In the genomic region with DNA sequence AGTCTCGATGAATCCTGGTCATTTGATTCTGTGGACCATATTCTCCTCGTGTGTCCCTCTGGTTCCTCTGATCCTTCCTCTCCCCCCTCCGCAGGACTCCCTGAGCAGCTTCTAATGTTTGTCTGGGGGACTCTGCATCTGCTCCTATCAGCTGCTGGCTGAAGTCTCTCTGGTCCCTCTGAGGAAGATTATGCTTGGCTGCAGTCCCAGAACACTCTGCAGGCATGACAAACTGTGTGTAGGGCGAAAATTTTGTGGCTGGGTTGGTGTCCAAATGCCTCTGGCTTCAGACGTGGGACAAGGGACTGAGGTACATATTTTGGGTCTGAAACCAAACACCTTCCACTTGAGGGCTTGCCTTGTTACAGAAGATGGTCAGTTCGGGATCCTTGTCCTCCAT, we compare ENCODE assay signal across 8 mouse cellular contexts. TPM values are rescaled to one million over a fixed set of nuclear protein-coding genes. Genes with fewer than 3 reads are reported as not detected.
DNase-seq lines count a peak whose midpoint lies in the region; ATAC-seq and TF ChIP-seq lines count a peak whose summit lies in the region.

No protein-coding gene starts in this region.

- peak; percentile 77 to 86 for TF ChIP-seq EP300 in MEL (IDR thresholded peaks at IDR 0.05; ENCODE audit: low read depth in 1 of 2, low read length in 2 of 2)
- no peak for TF ChIP-seq EP300 in lung, postnatal 0 days (IDR thresholded peaks at IDR 0.05)
- no peak for TF ChIP-seq EP300 in stomach, postnatal 0 days (optimal IDR thresholded peaks at IDR 0.05)

- TF ChIP-seq RAD21 in MEL (IDR thresholded peaks at IDR 0.05; ENCODE audit: low read depth, low read length) = no peak

- no peak for TF ChIP-seq POLR2A in MEL (IDR thresholded peaks at IDR 0.05; ENCODE audit: control insufficient read depth in 1 of 2, insufficient read depth in 1 of 2, low read depth in 1 of 2, low read length in 2 of 2, poor library complexity in 1 of 2)

- DNase-seq in cerebellum, postnatal 14 days = peak; percentile 49 to 53
- DNase-seq in cerebellum, adult 8-10 months = no peak
- peak; percentile 89 for DNase-seq in MEL (ENCODE audit: low read depth, low spot score)
- DNase-seq in gastrocnemius, adult 8-10 months (ENCODE audit: low spot score in 2 of 2) = peak; percentile 32 to 45
- peak; percentile 64 for DNase-seq in lung, postnatal 0 days (ENCODE audit: low spot score)
- no peak for DNase-seq in stomach, postnatal 0 days (ENCODE audit: low spot score)

- peaks cover 0 to 14% of the 10 kb centered on the region in 2 experiments; a peak in 2 of 4 replicates for H3K36me3 ChIP-seq in MEL (ENCODE audit: control insufficient read depth in 1 of 2, insufficient read depth in 2 of 2, low read length in 2 of 2)
- H3K36me3 ChIP-seq in intestine, embryonic 15.5 days = no peaks in the 10 kb centered on the region
- no peaks in the 10 kb centered on the region for H3K36me3 ChIP-seq in lung, postnatal 0 days (ENCODE audit: insufficient read depth, low read length)
- H3K36me3 ChIP-seq in stomach, postnatal 0 days (ENCODE audit: control insufficient read depth, insufficient read depth, low read length) = no peaks in the 10 kb centered on the region

- no peak overlapping the region for H3K9ac ChIP-seq in MEL (ENCODE audit: control insufficient read depth, low read depth, low read length, poor library complexity, severe bottlenecking)
- no peak overlapping the region for H3K9ac ChIP-seq in intestine, embryonic 15.5 days
- no peak overlapping the region for H3K9ac ChIP-seq in lung, postnatal 0 days (replicated peaks; ENCODE audit: low read depth)
- H3K9ac ChIP-seq in stomach, postnatal 0 days (ENCODE audit: low read length) = peak overlapping the region; percentile 18; the same call in 1 of the 2 replicates

- ATAC-seq in intestine, embryonic 15.5 days = peak; percentile 60
- peak; percentile 49 for ATAC-seq in lung, postnatal 0 days
- ATAC-seq in stomach, postnatal 0 days (ENCODE audit: low FRiP score, low TSS enrichment) = no peak; the same call in 1 of the 2 replicates
- no peak for ATAC-seq in cerebellum, adult (ENCODE audit: insufficient number of reproducible peaks, low FRiP score, low TSS enrichment)

- H3K27me3 ChIP-seq in MEL (ENCODE audit: control insufficient read depth in 1 of 2, insufficient read depth in 2 of 2, low read length in 2 of 2) = no peaks in the 10 kb centered on the region
- no peaks in the 10 kb centered on the region for H3K27me3 ChIP-seq in intestine, embryonic 15.5 days (replicated peaks)
- H3K27me3 ChIP-seq in lung, postnatal 0 days (replicated peaks; ENCODE audit: insufficient read depth, low read length) = no peaks in the 10 kb centered on the region
- no peaks in the 10 kb centered on the region for H3K27me3 ChIP-seq in stomach, postnatal 0 days (ENCODE audit: control insufficient read depth, insufficient read depth, low read length)

- 36% methylated on average over 6 of the region's 6 CpGs for WGBS in intestine, embryonic 15.5 days
- 22% methylated on average over 6 of the region's 6 CpGs for WGBS in lung, postnatal 0 days
- 29% methylated on average over 6 of the region's 6 CpGs for WGBS in stomach, postnatal 0 days

- H3K4me1 ChIP-seq in MEL (ENCODE audit: control insufficient read depth in 1 of 2, insufficient read depth in 2 of 2, low read length in 2 of 2) = peaks cover 8 to 23% of the 10 kb centered on the region in 2 experiments; a peak in 3 of 4 replicates
- peaks cover 9% of the 10 kb centered on the region for H3K4me1 ChIP-seq in intestine, embryonic 15.5 days (replicated peaks)
- H3K4me1 ChIP-seq in lung, postnatal 0 days (ENCODE audit: insufficient read depth, low read depth, low read length) = peaks cover 4% of the 10 kb centered on the region; the same call in 1 of the 2 replicates
- H3K4me1 ChIP-seq in stomach, postnatal 0 days (replicated peaks; ENCODE audit: control insufficient read depth, insufficient read depth) = 0 out of 2 replicates have a peak, but pooled peaks cover 5% of the 10 kb centered on the region

- H3K27ac ChIP-seq in MEL (ENCODE audit: control insufficient read depth, low read depth, low read length) = no peak overlapping the region
- H3K27ac ChIP-seq in intestine, embryonic 15.5 days = 0 out of 2 replicates have a peak overlapping the region, but pooled peaks have one; percentile 7
- 0 out of 2 replicates have a peak overlapping the region, but pooled peaks have one; percentile 20 for H3K27ac ChIP-seq in lung, postnatal 0 days (ENCODE audit: low read length)
- peak overlapping the region; percentile 13; the same call in 1 of the 2 replicates for H3K27ac ChIP-seq in stomach, postnatal 0 days (replicated peaks)

- H3K4me2 ChIP-seq in intestine, embryonic 15.5 days (replicated peaks) = no peak overlapping the region
- no peak overlapping the region for H3K4me2 ChIP-seq in lung, postnatal 0 days (replicated peaks; ENCODE audit: low read depth, low read length)
- H3K4me2 ChIP-seq in stomach, postnatal 0 days (replicated peaks; ENCODE audit: low read depth) = no peak overlapping the region

- no peak for TF ChIP-seq CTCF in MEL (IDR thresholded peaks at IDR 0.05 in 2 of 3, conservative IDR thresholded peaks at IDR 0.05 in 1 of 3; ENCODE audit: control insufficient read depth in 1 of 3, insufficient read depth in 1 of 3, low read depth in 2 of 3, low read length in 3 of 3, poor library complexity in 1 of 3, severe bottlenecking in 1 of 3)
- TF ChIP-seq CTCF in lung, postnatal 0 days (IDR thresholded peaks at IDR 0.05) = no peak
- TF ChIP-seq CTCF in stomach, postnatal 0 days (IDR thresholded peaks at IDR 0.05; ENCODE audit: low read depth) = no peak

- H3K9me3 ChIP-seq in MEL (replicated peaks; ENCODE audit: insufficient read depth, low read length) = no peaks in the 10 kb centered on the region
- no peaks in the 10 kb centered on the region for H3K9me3 ChIP-seq in intestine, embryonic 15.5 days
- no peaks in the 10 kb centered on the region for H3K9me3 ChIP-seq in lung, postnatal 0 days (ENCODE audit: low read length)
- H3K9me3 ChIP-seq in stomach, postnatal 0 days (ENCODE audit: control insufficient read depth, low read length) = no peaks in the 10 kb centered on the region

- H3K4me3 ChIP-seq in MEL (ENCODE audit: control insufficient read depth in 1 of 2, insufficient read depth in 1 of 2, low read depth in 2 of 2, low read length in 2 of 2) = no peak overlapping the region
- no peak overlapping the region for H3K4me3 ChIP-seq in intestine, embryonic 15.5 days (replicated peaks)
- no peak overlapping the region for H3K4me3 ChIP-seq in lung, postnatal 0 days (ENCODE audit: low read depth, low read length)
- no peak overlapping the region for H3K4me3 ChIP-seq in stomach, postnatal 0 days (ENCODE audit: low read depth, low read length)

- no peaks in the 10 kb centered on the region for H3K79me2 ChIP-seq in MEL (ENCODE audit: control insufficient read depth, insufficient read depth, low read length, poor library complexity)

TF ChIP-seq in MEL, 35 proteins besides CTCF, POLR2A, EP300 and RAD21:
- TF ChIP-seq RCOR1 (IDR thresholded peaks at IDR 0.05; ENCODE audit: low read depth, low read length) (peak; percentile 72), ZC3H11A (IDR thresholded peaks at IDR 0.05; ENCODE audit: low read depth, low read length) (0 out of 2 replicates have a peak, but pooled peaks have one; percentile 19), ZNF384 (IDR thresholded peaks at IDR 0.05; ENCODE audit: low read depth, low read length) (no peak), NELFE (IDR thresholded peaks at IDR 0.05; ENCODE audit: low read depth, low read length) (no peak), ELF1 (IDR thresholded peaks at IDR 0.05; ENCODE audit: low read depth, low read length) (no peak), CHD2 (IDR thresholded peaks at IDR 0.05; ENCODE audit: low read length) (no peak; the same call in 1 of the 2 replicates), MAX (IDR thresholded peaks at IDR 0.05; ENCODE audit: low read length) (no peak), SIN3A (IDR thresholded peaks at IDR 0.05; ENCODE audit: low read length) (peak; percentile 65), SMC3 (IDR thresholded peaks at IDR 0.05; ENCODE audit: low read depth, low read length) (peak; percentile 18; the same call in 1 of the 2 replicates), TCF12 (IDR thresholded peaks at IDR 0.05; ENCODE audit: low read depth, low read length) (peak; percentile 77), ETS1 (IDR thresholded peaks at IDR 0.05; ENCODE audit: low read depth, low read length) (peak; percentile 86), MXI1 (IDR thresholded peaks at IDR 0.05; ENCODE audit: low read depth, low read length) (peak; percentile 66), MAFK (IDR thresholded peaks at IDR 0.05; ENCODE audit: borderline replicate concordance, low read depth, low read length) (no peak), GATA1 (IDR thresholded peaks at IDR 0.05; ENCODE audit: low read depth, low read length) (peak; percentile 76), HCFC1 (IDR thresholded peaks at IDR 0.05; ENCODE audit: low read depth, low read length) (no peak), BHLHE40 (IDR thresholded peaks at IDR 0.05; ENCODE audit: borderline replicate concordance, low read depth, low read length) (no peak), TAL1 (IDR thresholded peaks at IDR 0.05; ENCODE audit: low read length) (peak; percentile 63), NRF1 (IDR thresholded peaks at IDR 0.05; ENCODE audit: insufficient read depth, low read depth, low read length, poor library complexity, severe bottlenecking) (no peak)

RNA-seq across cellular contexts. Expression of a gene that starts 13.1 kb away (rescaled TPM):
- total RNA-seq in MEL (2012; rRNA removed) = 107 and 147 TPM in 2 replicates
- polyA plus RNA-seq in MEL (2012; ENCODE audit: insufficient read depth in 1 of 2, insufficient read length in 2 of 2, low read depth in 1 of 2, low replicate concordance in 2 of 2, missing spikeins in 1 of 2) = 1 to 10 TPM in 1 of 2 experiments, not detected in 1; 1.0 TPM
- under 1 TPM in 1 of 4 experiments, not detected in 3; 0.45 TPM for total RNA-seq in gastrocnemius, adult 8-10 months (2022)
- 4.8 and 5.1 TPM in 2 replicates for polyA plus RNA-seq in intestine, embryonic 15.5 days (2015; fragmentation: Nextera tagmentation; extraction: Ambion mirVana)
- 10.1 and 11.7 TPM in 2 replicates for polyA plus RNA-seq in lung, postnatal 0 days (2015; fragmentation: Nextera tagmentation; extraction: Ambion mirVana)
- 4.9 and 5.7 TPM in 2 replicates for polyA plus RNA-seq in stomach, postnatal 0 days (2015; fragmentation: Nextera tagmentation; extraction: Ambion mirVana)

Comparison
In these comparisons a context has a peak if more than half of its experiments do, and no peak if none do; other contexts are left out.
1. DNase-seq: peak in cerebellum, postnatal 14 days (2 of 2), MEL (single experiment), gastrocnemius, adult 8-10 months (2 of 2) and lung, postnatal 0 days (single experiment); none in cerebellum, adult 8-10 months (single experiment) and stomach, postnatal 0 days (single experiment).
2. ATAC-seq: peak in intestine, embryonic 15.5 days (single experiment) and lung, postnatal 0 days (single experiment); none in stomach, postnatal 0 days (single experiment) and cerebellum, adult (single experiment).